Mouse (Mus musculus) testis, adult 2 months (tissue): ENCODE results near the gene Klf13.

Experiments
- CTCF ChIP-seq: fragments of 200-500 bp; IDR thresholded peaks from 2 replicates; pipeline ENCODE4 v1.5.1; 2012; ENCODE audit warnings: low read depth, mild to moderate bottlenecking, inconsistent platforms, low read length, moderate library complexity; ENCODE audit not compliant: control insufficient read depth, insufficient read depth, insufficient replicate concordance
- POLR2A ChIP-seq: fragments of 200-500 bp; IDR thresholded peaks from 2 replicates; pipeline ENCODE4 v1.6.1; 2012; ENCODE audit warnings: low read depth, mild to moderate bottlenecking, inconsistent platforms, low read length, moderate library complexity; ENCODE audit not compliant: control insufficient read depth

DNA sequence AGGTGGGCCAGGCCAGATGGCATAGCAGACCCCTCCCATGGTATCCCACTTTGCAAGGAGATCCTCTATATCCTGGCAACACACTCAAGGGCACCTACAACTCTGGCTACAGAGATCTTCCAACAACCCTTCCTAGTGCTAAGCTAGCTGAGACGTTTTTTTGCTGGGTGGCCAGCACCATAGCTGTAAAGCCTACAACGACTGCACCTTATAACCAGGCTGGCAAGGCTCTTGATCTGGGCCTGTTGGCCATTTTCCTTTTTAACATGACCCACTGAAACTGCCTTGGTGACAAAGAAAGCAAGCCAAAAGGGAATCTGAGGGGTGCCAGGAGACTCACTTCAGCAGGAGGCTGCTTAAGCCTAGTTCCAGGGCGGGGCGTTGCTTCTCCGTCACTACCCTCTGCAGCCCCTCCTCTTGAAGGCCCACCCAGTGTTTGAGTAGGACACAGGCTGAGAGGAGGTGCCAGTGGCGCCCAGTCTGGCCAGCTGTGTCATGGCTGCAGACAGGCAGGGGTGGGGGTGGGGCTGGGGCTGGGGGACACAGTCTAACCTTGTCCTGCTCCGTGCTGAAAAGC lies 26.4 kb downstream of the Klf13 start:
- TF ChIP-seq CTCF: no peak
- no peak for TF ChIP-seq POLR2A
